Mouse (Mus musculus) ES-Bruce4 (cell line): ENCODE data around the gene Gm17334. TPM values are rescaled to one million over a fixed set of nuclear protein-coding genes. Genes with fewer than 3 reads are reported as not detected.

ENCODE experiments used
- H3K27ac ChIP-seq: 2 replicates; pipeline ENCODE4 v1.5.1; 2012; ENCODE audit warnings: low read length, inconsistent platforms; ENCODE audit not compliant: insufficient read depth
- H3K27me3 ChIP-seq: 2 replicates; pipeline ENCODE4 v1.6.1; 2012; ENCODE audit warnings: mild to moderate bottlenecking, low read length, inconsistent platforms; ENCODE audit not compliant: control insufficient read depth, poor library complexity, insufficient read depth, severe bottlenecking
- H3K36me3 ChIP-seq: 2 replicates; pipeline ENCODE4 v1.6.1; 2012; ENCODE audit warnings: inconsistent platforms, mild to moderate bottlenecking, low read length, moderate library complexity; ENCODE audit not compliant: control insufficient read depth, poor library complexity, insufficient read depth, severe bottlenecking
- H3K4me1 ChIP-seq: one replicate; pipeline ENCODE4 v1.8.1; 2011; ENCODE audit warnings: low read length; ENCODE audit not compliant: control insufficient read depth, insufficient read depth
- H3K4me3 ChIP-seq: 2 replicates; pipeline ENCODE4 v1.5.1; 2011; ENCODE audit warnings: low read depth, mild to moderate bottlenecking, low read length
- H3K9ac ChIP-seq: 2 replicates; pipeline ENCODE4 v1.6.1; 2012; ENCODE audit warnings: low read depth, mild to moderate bottlenecking, inconsistent platforms; ENCODE audit not compliant: poor library complexity, severe bottlenecking
- H3K9me3 ChIP-seq: replicated peaks from 2 replicates; pipeline ENCODE4 v1.6.1; 2012; ENCODE audit warnings: mild to moderate bottlenecking, low read length, inconsistent platforms; ENCODE audit not compliant: control insufficient read depth, poor library complexity, insufficient read depth, severe bottlenecking
- CTCF ChIP-seq: IDR thresholded peaks from one replicate; pipeline ENCODE4 v1.8.1; 2011; ENCODE audit warnings: low read depth, low read length
- EP300 ChIP-seq: IDR thresholded peaks from 2 replicates; pipeline ENCODE4 v1.6.1; 2011; ENCODE audit warnings: low read depth, low read length; ENCODE audit not compliant: insufficient read depth
- POLR2A ChIP-seq: IDR thresholded peaks from one replicate; pipeline ENCODE4 v1.8.1; 2011; ENCODE audit warnings: low read length; ENCODE audit not compliant: insufficient read depth
- polyA plus RNA-seq: library from polyadenylated mRNA; stranded (reverse); fragments of >200 nt; gene quantifications from 2 replicates; pipeline ENCODE4 v1.2.4, GENCODE M21; 2011; ENCODE audit warnings: low read depth; ENCODE audit not compliant: missing spikeins, insufficient read depth, insufficient read length

Gene Gm17334
- polyA plus RNA-seq, 1 experiment, result not detected

- Histone ChIP-seq H3K9me3 (no peaks in the 10 kb centered on the region), H3K27ac (no peak overlapping the region), H3K9ac (no peak overlapping the region), H3K27me3 (no peaks in the 10 kb centered on the region), H3K4me1 (peaks cover 2% of the 10 kb centered on the region), H3K4me3 (no peak overlapping the region), H3K36me3 (no peaks in the 10 kb centered on the region)
- no peak for TF ChIP-seq POLR2A
- no peak for TF ChIP-seq CTCF
- no peak for TF ChIP-seq EP300
Measured at GRCm38 (mm10) chr11:53809354-53809753, 36.4 kb upstream of the Gm17334 start.

- Histone ChIP-seq H3K27ac (no peak overlapping the region), H3K9ac (no peak overlapping the region), H3K27me3 (no peaks in the 10 kb centered on the region), H3K4me1 (peaks cover 18% of the 10 kb centered on the region), H3K4me3 (no peak overlapping the region), H3K36me3 (no peaks in the 10 kb centered on the region), H3K9me3 (no peaks in the 10 kb centered on the region)
- TF ChIP-seq POLR2A (no peak), EP300 (no peak), CTCF (no peak)
Measured at GRCm38 (mm10) chr11:53805786-53806185, 32.8 kb upstream of the Gm17334 start.

GRCm38 (mm10) chr11:53804569-53805344 lies 31.8 kb upstream of the Gm17334 start:
- no peak overlapping the region for H3K4me3 ChIP-seq
- TF ChIP-seq POLR2A (peak; percentile 52), CTCF (no peak), EP300 (no peak)
- peaks cover 21% of the 10 kb centered on the region for H3K4me1 ChIP-seq
- H3K36me3 ChIP-seq, result no peaks in the 10 kb centered on the region
- no peak overlapping the region for H3K9ac ChIP-seq
- H3K9me3 ChIP-seq, result no peaks in the 10 kb centered on the region
- no peak overlapping the region for H3K27ac ChIP-seq
- H3K27me3 ChIP-seq, result no peaks in the 10 kb centered on the region

GRCm38 (mm10) chr11:53803494-53803893 lies 30.5 kb upstream of the Gm17334 start:
- H3K36me3 ChIP-seq, result no peaks in the 10 kb centered on the region
- H3K9ac ChIP-seq, result no peak overlapping the region
- H3K4me1 ChIP-seq, result peaks cover 23% of the 10 kb centered on the region
- no peaks in the 10 kb centered on the region for H3K9me3 ChIP-seq
- H3K4me3 ChIP-seq, result no peak overlapping the region
- no peaks in the 10 kb centered on the region for H3K27me3 ChIP-seq
- TF ChIP-seq EP300 (no peak), CTCF (no peak), POLR2A (no peak)
- no peak overlapping the region for H3K27ac ChIP-seq

GRCm38 (mm10) chr11:53803093-53803492 lies 30.1 kb upstream of the Gm17334 start:
- peaks cover 23% of the 10 kb centered on the region for H3K4me1 ChIP-seq
- TF ChIP-seq CTCF (no peak), EP300 (no peak), POLR2A (no peak)
- no peak overlapping the region for H3K9ac ChIP-seq
- H3K36me3 ChIP-seq, result no peaks in the 10 kb centered on the region
- no peaks in the 10 kb centered on the region for H3K9me3 ChIP-seq
- H3K27ac ChIP-seq, result no peak overlapping the region
- no peaks in the 10 kb centered on the region for H3K27me3 ChIP-seq
- H3K4me3 ChIP-seq, result no peak overlapping the region

GRCm38 (mm10) chr11:53800975-53801374 lies 28.0 kb upstream of the Gm17334 start:
- Histone ChIP-seq H3K9me3 (no peaks in the 10 kb centered on the region), H3K36me3 (no peaks in the 10 kb centered on the region), H3K9ac (no peak overlapping the region), H3K4me1 (peaks cover 25% of the 10 kb centered on the region), H3K4me3 (no peak overlapping the region), H3K27me3 (no peaks in the 10 kb centered on the region), H3K27ac (peak overlapping the region; percentile 54)
- TF ChIP-seq POLR2A (no peak), EP300 (peak; percentile 77), CTCF (no peak)
